Mouse (Mus musculus) urinary bladder, adult 2 months (tissue): ENCODE measurements around the gene Prkce. TPM values are rescaled to one million over a fixed set of nuclear protein-coding genes. Genes with fewer than 3 reads are reported as not detected.

Experiments used
- DNase-seq: peaks from one replicate; pipeline ENCODE4 v3.0.0; 2022; ENCODE audit warnings: low spot score
- polyA plus RNA-seq: library from polyadenylated mRNA; depleted of rRNA; stranded (reverse); fragments of >200 nt; gene quantifications from 2 replicates; pipeline ENCODE4 v1.2.3, GENCODE M21; 2012

Prkce gene
- polyA plus RNA-seq, 1 experiment = 5.8 TPM

DNA sequence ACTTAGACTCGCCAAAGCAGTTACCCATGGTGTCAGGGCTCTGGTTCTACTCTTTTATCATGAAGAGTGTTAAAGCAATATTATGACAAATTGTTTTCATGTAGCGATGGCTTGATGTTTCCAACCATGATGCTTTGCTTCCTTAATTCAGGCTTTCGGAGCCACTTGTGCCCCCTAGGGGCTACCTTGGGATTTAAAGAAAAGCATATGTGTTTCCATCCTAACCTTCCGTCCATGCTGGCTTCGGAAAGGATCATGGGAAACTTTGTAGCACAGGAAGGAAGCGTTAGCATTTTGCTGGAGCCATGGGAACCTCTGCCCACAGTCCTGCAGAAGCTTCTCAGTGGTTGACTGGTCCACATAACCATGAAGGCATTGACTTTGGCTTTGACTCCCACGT, 351.0 kb downstream of the Prkce start:
- DNase-seq = no peak

DNA sequence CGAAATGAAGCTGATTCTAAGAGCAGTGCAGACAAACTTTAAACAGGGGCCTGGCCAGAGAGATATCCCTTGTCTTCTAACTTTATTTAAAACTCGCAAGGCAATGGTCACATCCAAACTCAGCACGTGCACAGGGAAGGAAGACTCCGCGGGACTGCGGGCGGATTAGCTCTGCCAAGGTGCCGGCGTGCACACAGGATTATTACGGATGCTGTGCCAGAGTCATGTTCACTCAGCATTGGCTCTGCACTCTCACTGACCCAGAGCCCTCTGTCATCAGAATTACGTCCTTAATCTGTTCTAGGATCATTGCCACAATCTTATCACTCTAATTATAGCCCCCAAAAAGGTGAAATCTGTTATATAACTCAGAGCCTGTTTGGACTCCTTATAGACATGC, 353.7 kb downstream of the Prkce start:
- no peak for DNase-seq

DNA sequence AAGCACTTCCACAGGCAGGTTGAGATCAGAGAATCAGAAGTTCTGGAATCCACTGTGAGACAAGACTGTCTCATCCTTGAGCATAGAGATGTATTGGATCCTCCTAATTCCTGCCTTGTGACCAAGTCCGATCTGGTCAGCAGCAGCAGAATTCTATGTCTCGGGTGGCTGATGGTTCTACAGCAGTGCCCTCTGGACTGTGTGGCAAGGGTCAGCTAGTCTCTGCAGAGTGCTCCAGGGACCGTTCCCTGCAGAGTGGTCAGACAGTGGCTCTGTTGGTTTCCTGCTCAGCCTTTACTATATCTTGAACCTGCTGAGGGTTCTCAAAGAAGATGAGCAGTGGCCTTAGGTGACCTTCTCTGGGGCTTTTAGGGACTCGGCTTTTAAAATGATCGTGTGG, 355.1 kb downstream of the Prkce start:
- no peak for DNase-seq

DNA sequence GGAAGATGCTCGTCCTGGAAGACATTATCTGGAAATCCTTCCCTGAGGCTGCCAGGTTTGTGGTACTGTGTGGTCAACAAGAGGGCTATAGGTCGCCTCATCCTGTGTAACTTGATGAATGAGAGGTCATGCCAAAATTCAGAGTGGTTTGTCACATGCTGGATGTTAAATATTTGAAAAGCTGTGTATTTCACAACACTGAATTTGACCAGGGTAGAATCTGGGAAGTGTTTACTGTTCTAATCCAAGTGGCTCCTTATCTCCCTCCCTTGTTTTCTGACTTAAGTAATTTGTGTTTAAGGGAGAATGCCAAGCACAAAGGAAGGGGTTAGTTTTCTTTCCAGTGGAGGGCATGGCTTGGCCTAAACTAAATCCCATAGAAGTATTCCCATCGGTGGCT, 355.8 kb downstream of the Prkce start:
- no peak for DNase-seq

DNA sequence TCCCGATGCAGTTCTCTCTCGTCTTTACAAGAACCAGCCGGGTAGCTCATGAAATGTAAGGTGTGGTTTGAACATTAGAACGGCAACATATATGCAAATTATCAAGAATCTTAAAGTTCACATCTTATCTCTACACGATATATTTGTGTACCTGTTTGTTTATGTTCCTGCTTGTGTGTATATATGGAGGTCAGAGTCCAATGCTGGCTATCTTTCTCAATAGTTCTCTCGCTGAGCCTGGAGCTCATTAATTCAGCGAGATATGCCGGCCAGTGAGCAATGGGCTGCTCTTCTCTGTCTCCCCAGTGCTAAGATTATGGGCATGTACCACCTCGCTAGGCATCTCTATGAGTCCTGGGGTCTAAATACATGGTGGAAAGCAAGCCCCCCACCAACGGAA, 356.3 kb downstream of the Prkce start:
- no peak for DNase-seq

- DNase-seq = no peak
Observed at GRCm38 (mm10) chr17:86525075-86525474, 357.5 kb downstream of the Prkce start.

GRCm38 (mm10) chr17:86526016-86526415, 358.4 kb downstream of the Prkce start:
- DNase-seq = no peak

- no peak for DNase-seq
Observed at GRCm38 (mm10) chr17:86527298-86527697, 359.7 kb downstream of the Prkce start.

DNA sequence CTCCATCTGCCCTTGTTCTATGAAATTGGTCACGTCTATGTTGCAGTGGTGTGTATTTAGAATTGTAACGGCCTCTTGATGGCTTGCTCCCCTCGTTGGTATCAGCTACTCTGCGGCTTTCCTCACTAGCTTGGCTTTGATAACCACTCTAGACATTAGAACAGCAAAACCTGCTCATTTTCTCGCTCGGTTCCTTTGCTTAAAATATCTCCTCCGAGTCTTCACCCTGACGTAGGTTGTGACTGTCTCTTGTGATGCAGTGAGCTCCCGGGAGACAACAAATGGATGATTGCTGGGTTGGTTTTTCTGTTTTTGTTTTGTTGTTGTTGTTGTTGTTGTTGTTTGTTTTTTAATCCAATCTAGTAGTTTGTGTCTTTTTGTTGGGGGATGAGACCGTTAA, 361.4 kb downstream of the Prkce start:
- no peak for DNase-seq

DNA sequence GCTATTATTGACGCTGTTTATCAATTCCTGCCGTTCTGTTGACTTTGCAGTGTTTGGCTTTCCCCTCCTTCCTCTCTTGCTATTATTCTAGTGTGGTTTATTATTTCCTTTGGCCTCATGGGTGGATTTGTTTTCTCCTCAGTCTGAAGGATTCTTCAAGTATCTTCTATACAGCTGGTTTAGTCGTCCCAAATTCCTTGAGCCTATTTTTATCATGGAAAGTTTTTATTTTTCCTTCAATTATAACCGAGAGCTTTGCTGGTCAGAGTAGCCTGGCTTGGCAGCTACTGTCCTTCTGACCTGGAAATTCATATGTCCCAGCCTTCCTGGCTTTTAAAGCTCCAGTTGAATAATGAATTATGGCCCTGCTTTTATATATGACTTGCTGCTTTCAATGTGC, 361.8 kb downstream of the Prkce start:
- DNase-seq = no peak

- DNase-seq = no peak
Observed at GRCm38 (mm10) chr17:86531231-86531630, 363.6 kb downstream of the Prkce start.

GRCm38 (mm10) chr17:86532783-86533548, 365.4 kb downstream of the Prkce start:
- no peak for DNase-seq

DNA sequence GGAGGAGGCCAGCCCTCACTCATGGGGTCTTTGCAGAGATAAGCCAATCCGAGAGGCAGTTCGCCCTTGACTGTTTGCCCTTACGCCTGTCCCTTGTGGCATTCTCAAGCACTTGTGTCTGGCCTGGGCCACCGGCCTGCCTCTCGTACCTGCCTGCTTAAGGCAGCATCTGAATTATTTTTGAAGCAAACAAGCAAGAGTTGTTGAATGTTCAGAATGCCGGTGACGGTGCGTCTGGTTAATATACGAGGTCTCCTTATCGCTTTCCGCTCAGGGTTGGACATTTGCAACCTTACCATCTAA, 365.9 kb downstream of the Prkce start:
- DNase-seq = no peak

GRCm38 (mm10) chr17:86535096-86535495, 367.5 kb downstream of the Prkce start:
- no peak for DNase-seq

GRCm38 (mm10) chr17:86535827-86536656, 368.5 kb downstream of the Prkce start:
- no peak for DNase-seq

GRCm38 (mm10) chr17:86539881-86540430, 372.4 kb downstream of the Prkce start:
- DNase-seq = no peak

- no peak for DNase-seq
Observed at GRCm38 (mm10) chr17:86546529-86546928, 378.9 kb downstream of the Prkce start.

- DNase-seq = no peak
Observed at GRCm38 (mm10) chr17:86549128-86549527, 381.5 kb downstream of the Prkce start.

DNA sequence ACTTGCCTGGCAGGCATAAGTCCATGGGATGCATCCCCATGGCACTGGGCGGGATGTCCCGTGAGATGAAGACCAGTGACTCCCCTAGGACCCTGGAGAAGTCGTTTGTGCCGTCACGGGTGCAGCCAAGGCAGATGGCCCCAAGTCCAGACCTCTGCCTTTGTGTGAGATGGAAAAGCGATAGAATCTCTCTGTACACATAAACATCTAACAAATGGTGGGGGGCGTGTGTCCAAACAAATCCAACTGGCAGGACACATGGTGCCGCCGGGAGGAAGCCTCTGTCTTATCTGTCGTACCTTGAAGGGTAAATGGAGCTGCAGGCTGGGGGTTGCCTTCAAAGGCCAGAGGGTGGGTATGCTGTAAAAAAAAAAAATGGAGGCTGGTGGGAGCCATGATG, 384.0 kb downstream of the Prkce start:
- DNase-seq = no peak

DNA sequence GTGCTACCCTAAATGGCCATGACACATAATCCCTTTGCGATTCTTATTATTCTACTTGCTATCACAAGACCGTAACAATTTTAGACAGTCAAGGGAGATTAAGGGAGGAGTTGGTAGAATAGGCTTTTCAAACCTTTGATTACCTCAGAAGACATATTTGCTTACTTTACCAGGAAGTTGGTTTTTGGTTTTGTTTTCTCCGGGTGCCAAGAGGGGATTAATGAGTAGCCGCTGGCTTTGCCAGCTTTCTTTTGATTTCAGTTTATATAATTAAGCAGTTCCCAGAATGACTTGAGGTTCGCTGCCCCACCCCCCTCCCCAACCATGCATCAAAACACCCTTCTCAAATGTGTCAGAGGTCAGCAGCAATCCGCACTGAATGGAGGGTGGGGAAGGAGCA, 384.4 kb downstream of the Prkce start:
- no peak for DNase-seq

DNA sequence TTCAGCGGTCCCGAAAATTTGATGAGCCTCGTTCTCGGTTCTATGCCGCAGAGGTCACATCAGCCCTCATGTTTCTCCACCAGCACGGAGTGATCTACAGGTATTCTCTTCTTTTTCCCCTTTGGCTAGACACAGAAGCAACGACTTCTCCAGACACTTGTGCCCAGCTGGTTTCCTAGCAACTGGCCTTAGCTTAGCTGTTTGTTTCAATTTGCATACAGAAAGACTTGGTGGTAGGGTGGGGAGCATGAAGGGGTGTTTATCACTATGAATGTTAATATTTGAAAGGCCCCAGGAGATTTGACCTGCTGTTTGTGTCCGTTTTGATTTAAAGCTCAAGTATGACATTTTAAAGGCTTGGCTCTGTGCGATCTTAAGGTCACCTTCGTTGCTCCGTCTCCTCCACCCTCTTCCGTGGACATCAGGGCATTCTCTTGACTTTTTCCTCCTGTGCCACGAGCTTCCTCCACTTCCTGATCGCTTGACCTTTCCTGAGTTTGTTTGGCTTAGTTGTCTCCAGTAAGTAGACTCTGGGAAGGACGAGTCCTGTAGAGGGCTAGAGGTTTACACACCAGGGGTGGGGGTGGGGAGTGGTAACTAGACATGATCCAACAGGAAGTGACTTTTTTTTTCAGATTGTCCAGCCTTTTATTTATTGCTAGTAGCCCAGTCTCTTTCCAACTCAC, 391.8 kb downstream of the Prkce start:
- no peak for DNase-seq

GRCm38 (mm10) chr17:86560499-86560898, 392.9 kb downstream of the Prkce start:
- DNase-seq = no peak

- DNase-seq = no peak
Observed at GRCm38 (mm10) chr17:86570491-86570890, 402.9 kb downstream of the Prkce start.
